Mouse (Mus musculus): ENCODE results near the gene Gm21985. TPM values are rescaled to one million over a fixed set of nuclear protein-coding genes. Genes with fewer than 3 reads are reported as not detected.
A peak's percentile ranks its signal among the peaks of the same experiment; 100 is the strongest.

The Gm21985 gene
- polyA plus RNA-seq, 1 experiment from 2014 or later, result not detected

DNA sequence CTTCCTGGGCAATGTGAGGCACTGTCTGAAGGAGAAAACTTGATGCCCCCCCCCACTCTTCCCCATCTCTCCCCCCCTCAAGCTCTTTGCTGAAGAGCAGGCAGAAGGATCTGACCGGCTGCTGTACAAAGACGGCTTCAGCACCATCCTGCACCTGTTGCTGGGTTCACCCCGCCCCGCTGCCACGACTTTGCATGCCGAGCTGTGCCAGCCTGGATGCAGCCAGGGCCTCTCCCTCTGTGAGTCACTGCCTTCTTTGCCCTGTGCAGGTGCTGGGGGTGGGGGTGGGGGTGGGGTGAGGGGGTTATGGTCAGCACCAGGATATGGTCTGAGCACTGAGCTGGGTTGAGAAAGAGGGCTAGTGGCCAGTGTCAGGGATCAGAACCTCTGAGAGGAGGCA is 19.9 kb upstream of the Gm21985 start:
- H3K4me3 ChIP-seq (replicated peaks), result no peak overlapping the region
- H3K27me3 ChIP-seq (replicated peaks), result no peaks in the 10 kb centered on the region
- no peaks in the 10 kb centered on the region for H3K36me3 ChIP-seq
- 78% methylated on average over 6 of the region's 6 CpGs for WGBS
- H3K4me1 ChIP-seq (replicated peaks), result peaks cover 2% of the 10 kb centered on the region; the same call in 1 of the 2 replicates
- no peak overlapping the region for H3K27ac ChIP-seq
- ATAC-seq, result peak; percentile 32; the same call in 1 of the 2 replicates
- no peaks in the 10 kb centered on the region for H3K9me3 ChIP-seq
- H3K4me2 ChIP-seq (replicated peaks), result no peak overlapping the region
- no peak overlapping the region for H3K9ac ChIP-seq

DNA sequence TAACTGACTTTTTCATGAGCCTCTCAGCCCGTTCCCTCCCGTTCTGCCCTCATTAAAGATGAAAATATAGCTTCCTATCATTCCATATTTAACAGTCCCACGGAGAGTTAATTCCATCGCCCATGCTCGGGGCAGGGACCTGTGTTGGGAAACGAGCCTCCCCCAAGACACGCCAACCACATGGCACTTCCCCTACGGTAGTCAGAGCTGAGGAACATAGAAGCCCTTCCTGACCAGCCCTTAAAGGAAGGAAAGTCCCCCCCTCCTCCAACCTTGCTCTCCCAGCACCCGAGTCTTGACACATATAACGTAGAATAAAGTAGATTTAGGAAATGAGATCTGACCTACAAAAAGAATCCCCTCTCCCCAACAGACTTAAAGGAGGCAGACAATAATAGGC is 18.8 kb upstream of the Gm21985 start:
- H3K36me3 ChIP-seq, result no peaks in the 10 kb centered on the region
- H3K4me3 ChIP-seq (replicated peaks), result no peak overlapping the region
- H3K27ac ChIP-seq, result no peak overlapping the region
- H3K9ac ChIP-seq, result no peak overlapping the region
- no peaks in the 10 kb centered on the region for H3K27me3 ChIP-seq (replicated peaks)
- no peak overlapping the region for H3K4me2 ChIP-seq (replicated peaks)
- WGBS, result 82% methylated on average over 10 of the region's 10 CpGs
- peaks cover 2% of the 10 kb centered on the region; the same call in 1 of the 2 replicates for H3K4me1 ChIP-seq (replicated peaks)
- no peak for ATAC-seq
- H3K9me3 ChIP-seq, result no peaks in the 10 kb centered on the region

DNA sequence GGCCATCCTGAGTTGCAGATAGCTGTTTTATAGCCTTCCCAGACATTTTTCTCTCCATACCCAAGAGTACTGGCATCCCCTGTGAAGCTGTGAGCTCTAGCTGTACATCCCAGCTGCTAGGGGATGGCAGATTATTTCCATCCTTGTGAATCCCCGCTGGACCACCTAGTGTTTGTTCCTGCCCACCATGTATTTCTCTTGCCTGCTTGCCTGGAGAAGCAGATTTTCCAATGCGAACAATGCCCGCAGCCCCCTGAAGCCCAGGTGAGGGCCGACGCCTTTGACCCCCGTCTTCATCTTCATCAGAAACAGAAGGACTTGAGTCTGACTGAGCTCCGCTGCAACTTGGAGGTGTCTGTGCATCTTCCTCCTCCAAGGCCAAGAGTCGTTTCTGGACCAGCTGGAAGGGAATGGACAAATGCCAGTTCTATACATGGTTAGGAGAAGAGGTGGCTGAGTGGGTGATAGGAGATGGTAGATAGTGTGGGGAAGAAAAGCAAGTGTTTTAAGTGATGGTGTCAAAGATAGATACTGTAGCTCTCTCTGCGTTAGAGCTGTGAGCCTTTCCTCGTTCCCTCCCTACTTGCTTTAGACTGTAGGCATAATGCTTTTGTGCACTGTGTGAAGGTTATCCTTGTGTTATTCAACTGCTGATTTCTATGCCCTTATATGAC is 16.2 kb upstream of the Gm21985 start:
- Histone ChIP-seq H3K4me2 (replicated peaks) (no peak overlapping the region), H3K27ac (no peak overlapping the region), H3K36me3 (no peaks in the 10 kb centered on the region), H3K9ac (no peak overlapping the region), H3K4me3 (replicated peaks) (no peak overlapping the region), H3K4me1 (replicated peaks) (0 out of 2 replicates have a peak, but pooled peaks cover 2% of the 10 kb centered on the region), H3K27me3 (replicated peaks) (no peaks in the 10 kb centered on the region), H3K9me3 (no peaks in the 10 kb centered on the region)
- no peak for ATAC-seq
- 91% methylated on average over 10 of the region's 10 CpGs for WGBS

DNA sequence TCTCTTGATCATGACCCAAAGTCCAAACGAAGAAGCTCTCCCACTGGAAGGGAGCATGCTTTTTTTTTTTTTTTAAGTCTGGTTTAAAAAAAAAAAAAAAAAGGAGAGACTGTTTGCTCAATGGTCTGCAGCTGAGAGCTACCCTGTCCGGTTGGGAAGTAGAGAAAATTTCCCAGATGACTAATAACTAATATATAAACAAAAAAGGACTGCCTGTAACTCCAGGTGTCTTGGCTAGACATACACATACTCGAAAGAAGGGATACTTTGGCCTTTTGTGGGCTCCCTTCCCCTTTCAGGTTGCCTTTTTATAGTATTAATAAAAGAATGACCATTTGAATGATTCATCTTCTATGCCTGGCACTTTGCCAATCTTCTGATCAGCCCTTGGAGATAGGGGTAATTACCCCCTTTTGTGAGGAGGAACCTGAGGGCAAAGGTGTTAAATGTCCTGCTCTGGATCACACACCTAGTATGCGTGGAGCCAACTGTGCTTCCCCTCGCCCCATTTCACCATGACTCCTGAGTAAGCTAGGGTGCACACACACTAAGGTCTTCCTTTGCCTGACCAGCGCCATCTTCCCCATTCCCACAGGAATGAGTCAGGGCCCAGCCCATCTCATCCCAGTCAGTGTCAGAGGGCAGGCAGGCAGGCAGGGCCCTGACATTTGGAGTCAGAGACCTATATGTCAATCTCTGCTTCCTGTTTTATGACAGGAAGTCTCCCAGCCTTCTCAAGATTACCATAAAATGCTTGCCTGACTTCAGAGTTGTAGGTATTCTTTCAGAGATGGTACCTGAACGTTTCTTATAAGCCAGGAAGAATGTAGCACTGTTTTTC is 11.2 kb upstream of the Gm21985 start:
- no peaks in the 10 kb centered on the region for H3K36me3 ChIP-seq
- no peak overlapping the region for H3K4me3 ChIP-seq (replicated peaks)
- H3K9ac ChIP-seq, result no peak overlapping the region
- H3K27me3 ChIP-seq (replicated peaks), result no peaks in the 10 kb centered on the region
- H3K9me3 ChIP-seq, result no peaks in the 10 kb centered on the region
- H3K27ac ChIP-seq, result 0 out of 2 replicates have a peak overlapping the region, but pooled peaks have one; percentile 7
- peak; percentile 84 for ATAC-seq
- WGBS, result 49% methylated on average over 7 of the region's 7 CpGs
- no peak overlapping the region for H3K4me2 ChIP-seq (replicated peaks)
- peaks cover 3% of the 10 kb centered on the region; the same call in 1 of the 2 replicates for H3K4me1 ChIP-seq (replicated peaks)

DNA sequence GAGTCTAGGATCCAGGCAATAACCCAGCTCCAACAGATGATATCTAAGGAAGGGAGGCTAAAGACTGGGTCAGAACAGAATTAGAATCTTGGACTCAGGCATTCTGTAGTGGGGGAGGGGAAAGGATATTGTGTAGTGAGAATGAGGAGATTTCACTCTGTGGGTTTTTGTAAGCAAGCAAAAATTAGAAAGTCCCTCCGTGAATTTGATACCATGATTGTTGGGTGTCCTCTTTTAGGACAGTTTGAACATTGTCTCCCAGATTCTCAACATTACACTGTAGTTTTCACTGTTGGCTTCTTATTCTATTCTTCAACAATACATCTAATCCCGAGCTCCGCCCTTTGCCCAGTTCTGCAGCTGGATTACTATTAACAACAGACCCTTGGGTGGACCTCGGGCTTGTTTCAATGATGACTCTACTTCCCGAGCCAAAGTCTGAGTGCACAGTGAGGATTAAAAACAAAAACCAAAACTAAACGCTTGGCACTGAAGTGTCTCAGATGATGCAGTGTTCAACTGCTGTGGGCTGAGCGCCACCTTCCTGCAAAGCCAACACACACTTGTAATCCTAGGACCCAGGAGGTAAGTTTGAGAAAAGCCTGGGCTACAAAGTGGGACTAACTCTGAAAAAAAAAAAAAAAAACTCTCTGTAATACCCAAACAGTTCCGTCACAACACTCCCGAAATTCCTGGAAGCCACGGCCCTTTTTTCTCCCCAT is 6.7 kb upstream of the Gm21985 start, which contains the start of gene Nutm1:
TSS of gene Nutm1 (minus strand) at position 51 of the 722 bp plus-strand sequence.
- Histone ChIP-seq H3K4me1 (replicated peaks) (peaks cover 6% of the 10 kb centered on the region), H3K4me2 (replicated peaks) (no peak within 1 kb of the TSS), H3K36me3 (no peaks in the 10 kb centered on the region), H3K9me3 (no peaks in the 10 kb centered on the region), H3K4me3 (replicated peaks) (no peak within 1 kb of the TSS), H3K27ac (no peak within 1 kb of the TSS), H3K9ac (no peak within 1 kb of the TSS), H3K27me3 (replicated peaks) (no peaks in the 10 kb centered on the region)
- ATAC-seq, result no peak
- 69% methylated on average over 10 of the region's 10 CpGs for WGBS

DNA sequence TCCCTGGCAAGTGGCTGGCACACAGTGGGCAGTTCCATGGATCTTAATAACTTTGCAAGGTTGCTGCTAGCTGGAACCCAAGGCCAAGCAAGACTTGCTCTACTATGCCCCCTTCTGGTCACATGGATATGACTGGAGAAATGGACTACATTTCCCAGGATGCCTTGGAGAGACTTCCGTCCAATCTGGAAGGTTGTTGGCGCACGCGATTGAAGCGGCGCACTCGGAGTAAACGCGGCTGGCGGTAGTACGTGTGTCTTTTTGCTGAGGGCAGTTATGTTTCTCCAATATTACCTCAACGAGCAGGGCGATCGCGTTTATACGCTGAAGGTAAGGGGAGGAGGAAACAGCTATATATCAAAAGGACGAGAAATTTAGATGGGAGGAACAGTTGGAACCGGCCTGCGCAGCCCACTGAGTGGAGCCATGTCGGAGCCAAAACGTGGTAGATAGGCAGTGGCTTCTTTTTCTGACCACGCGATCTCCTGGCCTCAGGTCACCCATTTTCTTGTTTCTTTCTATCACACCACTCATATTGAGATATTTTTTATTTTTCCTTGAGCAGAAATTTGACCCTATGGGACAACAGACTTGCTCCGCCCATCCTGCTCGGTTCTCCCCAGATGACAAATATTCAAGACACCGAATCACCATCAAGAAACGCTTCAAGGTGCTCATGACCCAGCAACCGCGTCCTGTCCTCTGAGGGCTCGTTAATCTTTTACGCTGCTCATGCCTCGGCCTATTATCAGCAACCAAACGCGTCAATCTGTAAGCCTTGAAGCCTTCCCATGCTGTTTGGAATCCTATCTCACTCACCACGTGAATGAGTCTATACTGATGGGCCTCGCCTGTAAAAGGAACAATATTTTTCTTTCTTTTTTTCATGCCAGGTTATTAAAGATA is 4.1 kb upstream of the Gm21985 start, which contains the start of gene Nop10:
TSS of gene Nop10 (plus strand) at position 179 of the 906 bp plus-strand sequence.
- no peaks in the 10 kb centered on the region for H3K9me3 ChIP-seq
- H3K4me1 ChIP-seq (replicated peaks), result peaks cover 13% of the 10 kb centered on the region
- H3K9ac ChIP-seq, result peak within 1 kb of the TSS; percentile 52
- peak within 1 kb of the TSS; percentile 60 for H3K4me3 ChIP-seq (replicated peaks)
- H3K36me3 ChIP-seq, result no peaks in the 10 kb centered on the region
- peak within 1 kb of the TSS; percentile 69 for H3K4me2 ChIP-seq (replicated peaks)
- peak within 1 kb of the TSS; percentile 70 for H3K27ac ChIP-seq
- WGBS, result under 1% methylated on average over 36 of the region's 36 CpGs
- ATAC-seq, result peak; percentile 69
- H3K27me3 ChIP-seq (replicated peaks), result no peaks in the 10 kb centered on the region

DNA sequence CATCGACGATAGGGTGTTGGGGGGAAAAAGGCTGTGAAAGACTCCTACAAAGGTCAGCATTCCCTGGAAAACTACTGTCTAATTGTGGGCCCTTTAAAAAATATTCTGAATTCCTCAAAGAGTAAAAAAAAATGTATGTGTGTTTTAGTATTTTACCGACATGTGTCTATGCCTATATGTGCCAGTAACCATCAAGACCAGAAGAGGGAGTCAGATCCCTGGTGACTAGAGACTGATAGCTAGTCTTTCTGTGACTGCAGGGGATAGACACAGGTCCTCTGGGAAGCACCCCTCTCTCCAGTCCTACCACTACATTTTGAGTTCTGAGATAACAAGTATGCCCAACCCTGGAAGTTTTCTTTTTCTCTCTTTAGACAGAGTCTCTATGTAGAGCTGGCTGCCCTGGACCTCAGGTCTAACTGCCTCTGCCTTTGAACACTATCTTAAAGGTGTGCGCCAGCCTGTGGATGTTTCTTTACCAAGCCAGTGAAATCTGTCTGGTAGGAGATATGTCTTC is 3.3 kb upstream of the Gm21985 start:
- Histone ChIP-seq H3K27me3 (replicated peaks) (no peaks in the 10 kb centered on the region), H3K9ac (peak overlapping the region; percentile 52), H3K4me2 (replicated peaks) (peak overlapping the region; percentile 69), H3K9me3 (no peaks in the 10 kb centered on the region), H3K36me3 (no peaks in the 10 kb centered on the region), H3K27ac (peak overlapping the region; percentile 70; the same call in 1 of the 2 replicates), H3K4me1 (replicated peaks) (peaks cover 14% of the 10 kb centered on the region), H3K4me3 (replicated peaks) (peak overlapping the region; percentile 60)
- ATAC-seq, result no peak
- WGBS, result 22% methylated on average over 4 of the region's 4 CpGs

DNA sequence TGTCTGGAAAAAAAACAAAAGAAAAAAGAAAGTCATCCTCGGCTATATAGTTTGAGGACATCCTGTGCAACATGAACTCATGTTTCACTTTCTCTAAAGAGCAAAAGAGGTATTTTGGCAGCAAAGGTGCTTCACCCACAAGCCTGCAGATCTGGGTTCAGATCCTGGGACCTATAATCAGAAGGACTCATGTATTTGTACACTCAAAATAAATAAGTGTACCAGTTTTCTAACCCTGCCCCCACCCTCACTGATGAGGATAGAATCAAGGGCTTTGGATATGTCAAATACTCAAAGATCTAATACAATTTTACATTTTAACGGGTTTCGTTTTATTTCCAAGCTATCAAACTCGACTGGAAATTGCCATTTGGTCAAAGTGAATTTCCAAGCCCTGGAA is 1.8 kb upstream of the Gm21985 start:
- H3K4me3 ChIP-seq (replicated peaks), result no peak overlapping the region
- H3K36me3 ChIP-seq, result no peaks in the 10 kb centered on the region
- no peak for ATAC-seq
- WGBS, result 72% methylated on average over 4 of the region's 4 CpGs
- H3K9ac ChIP-seq, result no peak overlapping the region
- no peak overlapping the region for H3K4me2 ChIP-seq (replicated peaks)
- H3K4me1 ChIP-seq (replicated peaks), result peaks cover 14% of the 10 kb centered on the region
- no peaks in the 10 kb centered on the region for H3K9me3 ChIP-seq
- no peak overlapping the region for H3K27ac ChIP-seq
- no peaks in the 10 kb centered on the region for H3K27me3 ChIP-seq (replicated peaks)

DNA sequence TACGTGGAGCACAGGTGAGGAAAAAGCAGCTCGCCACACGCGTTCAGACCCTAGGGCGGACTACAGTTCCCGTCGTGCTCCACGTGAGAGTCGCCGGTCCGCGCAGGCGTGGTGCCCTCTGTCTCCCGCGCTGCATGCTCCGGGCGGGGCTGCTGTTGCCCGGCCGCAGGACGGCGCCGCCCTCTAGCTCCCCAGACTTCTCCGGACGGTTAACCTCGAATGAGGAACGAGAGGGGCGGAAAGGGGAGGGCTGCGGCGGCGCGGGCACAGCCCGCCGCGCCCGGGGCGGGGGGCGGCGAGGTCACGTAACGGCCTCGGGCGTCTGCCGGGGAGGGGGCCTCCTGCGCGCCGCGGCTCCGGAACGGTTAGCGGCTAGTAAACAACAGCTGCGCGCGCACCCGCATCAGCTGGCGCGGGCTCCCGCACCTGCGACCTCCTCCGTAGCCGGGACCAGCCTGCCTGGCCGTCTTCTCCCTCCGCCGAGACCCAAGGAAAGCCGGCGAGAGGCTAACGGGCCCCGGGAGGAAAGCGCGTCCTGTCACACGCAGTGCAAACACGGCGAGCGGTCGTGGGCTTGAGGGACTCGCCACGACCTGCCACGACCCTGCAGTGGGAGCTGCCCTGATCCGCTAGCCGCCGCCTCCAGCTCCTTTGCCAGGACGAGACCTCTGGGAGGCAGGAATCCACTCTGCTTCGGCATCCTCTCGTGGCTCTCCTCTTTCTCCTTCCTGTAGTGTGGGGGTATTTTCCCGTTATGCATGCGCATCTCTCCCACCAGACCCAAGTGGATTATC is 469 bp upstream of the Gm21985 start, which contains the start of gene Slc12a6:
TSS of gene Slc12a6 (plus strand) at position 378 of the 794 bp plus-strand sequence.
- Histone ChIP-seq H3K4me3 (replicated peaks) (peak within 1 kb of the TSS; percentile 81), H3K4me2 (replicated peaks) (peak within 1 kb of the TSS; percentile 84), H3K9ac (peak within 1 kb of the TSS; percentile 68), H3K27me3 (replicated peaks) (no peaks in the 10 kb centered on the region), H3K9me3 (no peaks in the 10 kb centered on the region), H3K4me1 (replicated peaks) (peaks cover 14% of the 10 kb centered on the region), H3K27ac (peak within 1 kb of the TSS; percentile 81), H3K36me3 (no peaks in the 10 kb centered on the region)
- ATAC-seq, result peak; percentile 96
- WGBS, result under 1% methylated on average over 85 of the region's 85 CpGs

DNA sequence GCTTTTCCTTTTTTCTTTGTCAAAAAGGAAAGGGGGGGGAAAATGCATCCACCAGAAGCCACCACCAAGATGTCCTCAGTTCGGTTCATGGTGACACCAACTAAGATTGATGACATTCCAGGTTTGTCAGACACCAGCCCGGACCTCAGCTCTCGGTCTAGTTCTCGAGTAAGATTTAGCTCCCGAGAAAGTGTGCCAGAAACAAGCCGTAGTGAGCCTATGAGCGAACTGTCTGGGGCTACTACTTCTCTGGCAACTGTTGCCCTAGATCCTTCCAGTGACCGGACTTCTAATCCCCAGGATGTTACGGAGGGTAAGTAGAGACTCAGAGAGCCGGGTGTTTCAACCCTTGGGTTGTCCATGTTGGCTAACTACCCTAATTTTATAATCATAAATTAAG is 666 bp downstream of the Gm21985 start:
- peak overlapping the region; percentile 84 for H3K4me2 ChIP-seq (replicated peaks)
- H3K4me1 ChIP-seq (replicated peaks), result peaks cover 14% of the 10 kb centered on the region
- no peak for ATAC-seq
- H3K27ac ChIP-seq, result peak overlapping the region; percentile 48; the same call in 1 of the 2 replicates
- no peaks in the 10 kb centered on the region for H3K27me3 ChIP-seq (replicated peaks)
- peak overlapping the region; percentile 81 for H3K4me3 ChIP-seq (replicated peaks)
- no peaks in the 10 kb centered on the region for H3K9me3 ChIP-seq
- 36% methylated on average over 10 of the region's 10 CpGs for WGBS
- H3K9ac ChIP-seq, result no peak overlapping the region
- no peaks in the 10 kb centered on the region for H3K36me3 ChIP-seq
